26 mouse cellular contexts compared by ENCODE assay signal in the genomic region with DNA sequence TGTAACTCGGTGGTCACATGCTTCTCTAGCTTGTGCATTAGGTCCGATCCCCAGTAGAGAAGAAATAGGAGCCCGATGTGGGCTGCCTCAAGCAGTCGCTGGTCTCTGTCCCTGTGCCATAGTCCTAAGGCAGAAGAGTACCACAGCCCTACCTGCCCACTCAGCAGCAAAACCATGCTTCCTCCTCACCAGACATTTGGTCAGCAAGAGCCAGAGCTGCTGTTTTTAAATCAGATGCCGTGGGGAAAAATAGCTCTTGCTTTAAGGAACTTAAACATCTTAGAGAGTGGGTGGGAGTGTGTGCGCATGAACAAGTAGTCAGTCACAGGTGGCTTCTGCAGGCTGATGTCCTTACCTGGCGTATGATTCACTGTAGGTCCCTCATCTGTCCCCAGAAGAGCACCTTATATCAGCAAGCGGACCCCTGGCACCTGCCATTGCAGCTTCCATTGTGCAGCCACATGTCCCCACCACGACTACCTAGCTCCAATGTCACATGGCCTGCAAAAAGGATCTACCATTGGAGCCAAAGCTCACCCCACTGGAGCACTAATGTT. TPM values are rescaled to one million over a fixed set of nuclear protein-coding genes. Genes with fewer than 3 reads are reported as not detected.
DNase-seq lines count a peak whose midpoint lies in the region; ATAC-seq and TF ChIP-seq lines count a peak whose summit lies in the region.
"Had no signal": no experiment of that assay in that cellular context is flagged by ENCODE, and none has a peak within 500 bp of the region (broad histone marks: within the 10 kb centered on the region; RNA-seq: fewer than 3 reads in every experiment).

No protein-coding gene starts in this region.

- no peak overlapping the region for H3K4me3 ChIP-seq in heart, embryonic 10.5 days
- H3K4me3 ChIP-seq in layer of hippocampus, adult 2 months: no peak overlapping the region
- no peak overlapping the region for H3K4me3 ChIP-seq in liver, postnatal 0 days (ENCODE audit: low read depth, low read length)
- no peak overlapping the region for H3K4me3 ChIP-seq in liver, embryonic 12.5 days
- no peak overlapping the region for H3K4me3 ChIP-seq in forebrain, embryonic 12.5 days (replicated peaks)
- H3K4me3 ChIP-seq: embryonic facial prominence, embryonic 15.5 days; forebrain, embryonic 15.5 days; hindbrain, embryonic 15.5 days; intestine, embryonic 15.5 days; midbrain, embryonic 15.5 days; myocyte; neural tube, embryonic 13.5 days had no signal

- TF ChIP-seq CTCF in layer of hippocampus, adult 2 months (conservative IDR thresholded peaks at IDR 0.05): no peak
- no peak for TF ChIP-seq CTCF in liver, postnatal 0 days (IDR thresholded peaks at IDR 0.05; ENCODE audit: low read depth)

- peak overlapping the region; percentile 75 for H3K27ac ChIP-seq in heart, embryonic 10.5 days
- peak overlapping the region; percentile 73 for H3K27ac ChIP-seq in layer of hippocampus, adult 2 months
- H3K27ac ChIP-seq in liver, postnatal 0 days (ENCODE audit: low read depth): no peak overlapping the region
- no peak overlapping the region for H3K27ac ChIP-seq in liver, embryonic 12.5 days
- H3K27ac ChIP-seq in forebrain, embryonic 12.5 days: no peak overlapping the region
- H3K27ac ChIP-seq: embryonic facial prominence, embryonic 15.5 days; forebrain, embryonic 15.5 days; hindbrain, embryonic 15.5 days; intestine, embryonic 15.5 days; midbrain, embryonic 15.5 days; neural tube, embryonic 13.5 days; stomach, postnatal 0 days had no signal

- no peak overlapping the region for H3K9ac ChIP-seq in liver, postnatal 0 days (replicated peaks)
- H3K9ac ChIP-seq in liver, embryonic 12.5 days: no peak overlapping the region
- no peak overlapping the region for H3K9ac ChIP-seq in forebrain, embryonic 12.5 days
- H3K9ac ChIP-seq: embryonic facial prominence, embryonic 15.5 days; forebrain, embryonic 15.5 days; hindbrain, embryonic 15.5 days; intestine, embryonic 15.5 days; lung, embryonic 14.5 days; midbrain, embryonic 15.5 days; neural tube, embryonic 13.5 days had no signal

- no peak overlapping the region for H3K4me2 ChIP-seq in liver, postnatal 0 days (ENCODE audit: low read depth, low read length)
- no peak overlapping the region for H3K4me2 ChIP-seq in liver, embryonic 12.5 days
- no peak overlapping the region for H3K4me2 ChIP-seq in forebrain, embryonic 12.5 days
- H3K4me2 ChIP-seq: embryonic facial prominence, embryonic 15.5 days; forebrain, embryonic 15.5 days; hindbrain, embryonic 15.5 days; intestine, embryonic 15.5 days; lung, embryonic 14.5 days; midbrain, embryonic 15.5 days; neural tube, embryonic 13.5 days had no signal

- DNase-seq in heart, embryonic 10.5 days (ENCODE audit: low spot score): peak; percentile 70
- no peak for DNase-seq in heart, adult 8-10 months (ENCODE audit: low spot score)
- DNase-seq in layer of hippocampus, adult 2 months (ENCODE audit: low spot score in 2 of 2): peak in 1 of 2 experiments; percentile 39
- no peak for DNase-seq in layer of hippocampus, postnatal 10 days (ENCODE audit: low spot score in 2 of 2)
- DNase-seq in liver, postnatal 0 days: peak; percentile 9
- DNase-seq in brain, adult 2 months (ENCODE audit: low read depth, low spot score): peak; percentile 81
- DNase-seq: adrenal gland, postnatal 25 days; cerebellum, adult 11 months; cerebellum, adult 9-11 months; gastrocnemius, postnatal 25 days; kidney, adult 9 months; kidney, postnatal 25 days; lung, embryonic 14.5 days; lung, postnatal 36 days; thymus, adult 2 months; thymus, postnatal 4 days had no signal

- WGBS in heart, embryonic 10.5 days: 87% methylated on average over 9 of the region's 9 CpGs
- 67% methylated on average over 9 of the region's 9 CpGs for WGBS in liver, postnatal 0 days (ENCODE audit: insufficient replicate concordance)
- 74% methylated on average over 9 of the region's 9 CpGs for WGBS in liver, embryonic 12.5 days (ENCODE audit: insufficient replicate concordance)
- WGBS in forebrain, embryonic 12.5 days: 92% methylated on average over 9 of the region's 9 CpGs

- H3K27me3 ChIP-seq in heart, embryonic 10.5 days (ENCODE audit: insufficient read depth, poor library complexity, severe bottlenecking): no peaks in the 10 kb centered on the region
- H3K27me3 ChIP-seq in liver, postnatal 0 days (ENCODE audit: insufficient read depth, low read length): no peaks in the 10 kb centered on the region
- peaks cover 9% of the 10 kb centered on the region for H3K27me3 ChIP-seq in liver, embryonic 12.5 days (replicated peaks)
- H3K27me3 ChIP-seq in forebrain, embryonic 12.5 days: no peaks in the 10 kb centered on the region
- H3K27me3 ChIP-seq: embryonic facial prominence, embryonic 15.5 days; forebrain, embryonic 15.5 days; hindbrain, embryonic 15.5 days; intestine, embryonic 15.5 days; midbrain, embryonic 15.5 days; neural tube, embryonic 13.5 days had no signal

- H3K4me1 ChIP-seq in heart, embryonic 10.5 days: peaks cover 65% of the 10 kb centered on the region
- H3K4me1 ChIP-seq in liver, postnatal 0 days (ENCODE audit: insufficient read depth): peaks cover 11% of the 10 kb centered on the region; the same call in 1 of the 2 replicates
- peaks cover 13% of the 10 kb centered on the region; the same call in 1 of the 2 replicates for H3K4me1 ChIP-seq in liver, embryonic 12.5 days
- H3K4me1 ChIP-seq in forebrain, embryonic 12.5 days: peaks cover 23% of the 10 kb centered on the region
- H3K4me1 ChIP-seq: embryonic facial prominence, embryonic 15.5 days; intestine, embryonic 15.5 days had no signal

- peaks cover 10% of the 10 kb centered on the region for H3K36me3 ChIP-seq in heart, embryonic 10.5 days
- H3K36me3 ChIP-seq in liver, postnatal 0 days (replicated peaks; ENCODE audit: insufficient read depth, low read length): no peaks in the 10 kb centered on the region
- H3K36me3 ChIP-seq in liver, embryonic 12.5 days: no peaks in the 10 kb centered on the region
- H3K36me3 ChIP-seq in forebrain, embryonic 12.5 days (replicated peaks): peaks cover 8% of the 10 kb centered on the region; the same call in 1 of the 2 replicates
- H3K36me3 ChIP-seq: embryonic facial prominence, embryonic 15.5 days; hindbrain, embryonic 15.5 days; intestine, embryonic 15.5 days; midbrain, embryonic 15.5 days; neural tube, embryonic 13.5 days had no signal

- ATAC-seq in liver, postnatal 0 days: no peak
- no peak for ATAC-seq in liver, embryonic 12.5 days
- no peak for ATAC-seq in forebrain, embryonic 12.5 days (ENCODE audit: low FRiP score)
- ATAC-seq: forebrain, embryonic 15.5 days; intestine, embryonic 15.5 days; midbrain, embryonic 15.5 days had no signal

- no peak for TF ChIP-seq EP300 in liver, postnatal 0 days (IDR thresholded peaks at IDR 0.05; ENCODE audit: low read depth)

- H3K9me3 ChIP-seq in heart, embryonic 10.5 days: no peaks in the 10 kb centered on the region
- no peaks in the 10 kb centered on the region for H3K9me3 ChIP-seq in liver, postnatal 0 days (ENCODE audit: low read length)
- H3K9me3 ChIP-seq in liver, embryonic 12.5 days (replicated peaks): no peaks in the 10 kb centered on the region
- H3K9me3 ChIP-seq in forebrain, embryonic 12.5 days: 0 out of 2 replicates have a peak, but pooled peaks cover 3% of the 10 kb centered on the region
- H3K9me3 ChIP-seq: embryonic facial prominence, embryonic 15.5 days; forebrain, embryonic 15.5 days; hindbrain, embryonic 15.5 days; intestine, embryonic 15.5 days; midbrain, embryonic 15.5 days; neural tube, embryonic 13.5 days had no signal

RNA-seq across cellular contexts. Expression of gene Qk, which starts 9.0 kb away (rescaled TPM):
- 39.3 and 44.5 TPM in 2 replicates for polyA plus RNA-seq in heart, embryonic 10.5 days (2016; fragmentation: Nextera tagmentation; extraction: Ambion mirVana)
- total RNA-seq in heart, adult 8-10 months (2022): 100 to 1,000 TPM; 453 to 510 (median 503) TPM
- 100 to 1,000 TPM; 364 to 385 TPM for total RNA-seq in layer of hippocampus, adult 2 months (2021)
- 100 to 1,000 TPM; 376 to 390 TPM for total RNA-seq in layer of hippocampus, postnatal 10 days (2021)
- 9.1 and 9.9 TPM in 2 replicates for polyA plus RNA-seq in liver, postnatal 0 days (2015; fragmentation: Nextera tagmentation; extraction: Ambion mirVana)
- polyA plus RNA-seq in liver, embryonic 12.5 days (2016; fragmentation: Nextera tagmentation; extraction: Ambion mirVana): 8.2 and 8.5 TPM in 2 replicates
- polyA plus RNA-seq in forebrain, embryonic 12.5 days (2016; fragmentation: Nextera tagmentation; extraction: Ambion mirVana): 63.0 and 69.3 TPM in 2 replicates

Comparison
In these comparisons a context has a peak if more than half of its experiments do, and no peak if none do; other contexts are left out.
1. DNase-seq: peak in heart, embryonic 10.5 days (single experiment), liver, postnatal 0 days (single experiment) and brain, adult 2 months (single experiment); none in heart, adult 8-10 months (single experiment) and layer of hippocampus, postnatal 10 days (0 of 2).
2. H3K27ac ChIP-seq: peak in heart, embryonic 10.5 days (single experiment) and layer of hippocampus, adult 2 months (single experiment); none in liver, postnatal 0 days (single experiment), liver, embryonic 12.5 days (single experiment) and forebrain, embryonic 12.5 days (single experiment).